Mouse (Mus musculus) ES-E14 (cell line): ENCODE results near the gene Mia2.

Experiments used
- CHD2 ChIP-seq: IDR thresholded peaks from 2 replicates; pipeline ENCODE4 v1.6.1; 2014; ENCODE audit warnings: mild to moderate bottlenecking, low read depth, low read length, inconsistent platforms
- HCFC1 ChIP-seq: IDR thresholded peaks from 2 replicates; pipeline ENCODE4 v1.6.1; 2012; ENCODE audit warnings: low read length, inconsistent platforms, borderline replicate concordance; ENCODE audit not compliant: insufficient read depth
- ZC3H11A ChIP-seq: IDR thresholded peaks from 2 replicates; pipeline ENCODE4 v1.6.1; 2012; ENCODE audit warnings: low read depth, mild to moderate bottlenecking, inconsistent platforms, low read length, borderline replicate concordance
- ZNF384 ChIP-seq: IDR thresholded peaks from 2 replicates; pipeline ENCODE4 v1.6.1; 2012; ENCODE audit warnings: low read depth, low read length, inconsistent platforms

DNA sequence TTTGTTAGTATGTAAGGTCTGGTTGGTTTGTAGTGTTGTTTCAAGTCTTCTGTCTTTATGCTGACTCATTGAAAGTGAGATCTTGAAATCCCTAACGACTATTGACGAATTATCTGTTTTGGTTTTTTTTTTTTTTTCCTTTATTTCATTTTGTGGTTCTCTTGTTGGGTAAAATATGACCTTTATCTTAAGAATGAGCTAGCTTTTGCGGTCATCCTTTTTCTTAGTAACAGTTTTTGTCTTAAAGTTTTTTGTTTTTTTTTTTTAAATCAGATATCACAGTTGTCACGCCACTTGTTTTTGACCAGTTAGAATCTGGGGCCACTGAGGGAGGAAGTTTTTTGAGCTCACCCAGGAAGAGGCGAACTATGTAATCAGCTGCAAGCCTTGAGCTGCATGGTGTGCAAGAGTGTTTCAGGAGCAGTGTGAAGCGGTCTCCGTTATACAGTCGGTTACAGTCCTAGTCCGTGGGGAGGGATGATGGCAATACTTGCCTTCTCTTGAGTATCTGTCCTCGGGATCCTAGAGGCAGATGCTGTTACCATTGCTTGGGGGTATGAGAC lies 37.9 kb downstream of the Mia2 start:
- TF ChIP-seq HCFC1: no peak
- no peak for TF ChIP-seq CHD2
- TF ChIP-seq ZC3H11A: no peak
- TF ChIP-seq ZNF384: no peak
